Mouse (Mus musculus) layer of hippocampus, postnatal 14 days (tissue): ENCODE measurements around the gene Camk1d. TPM values are rescaled to one million over a fixed set of nuclear protein-coding genes. Genes with fewer than 3 reads are reported as not detected.
A peak's percentile ranks its signal among the peaks of the same experiment; 100 is the strongest.

Experiments used
- DNase-seq, 2 experiments: peaks; one replicate each; pipeline ENCODE4 v3.0.0; 2021 to 2022; ENCODE audit warnings: low spot score in 2 of 2, mixed read lengths in 1 of 2
- total RNA-seq, 2 experiments: library from RNA; stranded (reverse); gene quantifications; 2 replicates each; pipeline ENCODE4 v1.2.3; 2021

The Camk1d gene
- total RNA-seq, 2 experiments from 2014 or later = 146 to 147 TPM

- no peak for DNase-seq
These were observed 44.2 kb downstream of the Camk1d start for GRCm38 (mm10) chr2:5670146-5670545.

GRCm38 (mm10) chr2:5669498-5670040 is 44.7 kb downstream of the Camk1d start:
- no peak for DNase-seq

- no peak for DNase-seq
These were observed 45.4 kb downstream of the Camk1d start for GRCm38 (mm10) chr2:5668940-5669339.

GRCm38 (mm10) chr2:5663499-5663898 is 50.8 kb downstream of the Camk1d start:
- no peak for DNase-seq

- no peak for DNase-seq
These were observed 52.4 kb downstream of the Camk1d start for GRCm38 (mm10) chr2:5661946-5662345.

GRCm38 (mm10) chr2:5658000-5658399 is 56.3 kb downstream of the Camk1d start:
- DNase-seq = no peak

GRCm38 (mm10) chr2:5656326-5656725 is 58.0 kb downstream of the Camk1d start:
- no peak for DNase-seq

- DNase-seq = no peak
These were observed 62.2 kb downstream of the Camk1d start for GRCm38 (mm10) chr2:5652071-5652470.

GRCm38 (mm10) chr2:5651285-5651870 is 62.9 kb downstream of the Camk1d start:
- peak; percentile 26 to 56 for DNase-seq

- no peak for DNase-seq
These were observed 65.1 kb downstream of the Camk1d start for GRCm38 (mm10) chr2:5649226-5649625.

- DNase-seq = no peak
These were observed 65.6 kb downstream of the Camk1d start for GRCm38 (mm10) chr2:5648764-5649163.

- no peak for DNase-seq
These were observed 68.0 kb downstream of the Camk1d start for GRCm38 (mm10) chr2:5646322-5646721.

- no peak for DNase-seq
These were observed 68.7 kb downstream of the Camk1d start for GRCm38 (mm10) chr2:5645584-5645983.

- no peak for DNase-seq
These were observed 70.4 kb downstream of the Camk1d start for GRCm38 (mm10) chr2:5643937-5644336.

GRCm38 (mm10) chr2:5643226-5643625 is 71.1 kb downstream of the Camk1d start:
- DNase-seq = no peak

GRCm38 (mm10) chr2:5642624-5643023 is 71.7 kb downstream of the Camk1d start:
- no peak for DNase-seq

- DNase-seq = peak in 1 of 2 experiments; percentile 22
These were observed 72.6 kb downstream of the Camk1d start for GRCm38 (mm10) chr2:5641678-5642077.

- no peak for DNase-seq
These were observed 73.7 kb downstream of the Camk1d start for GRCm38 (mm10) chr2:5640586-5640985.

GRCm38 (mm10) chr2:5636801-5637742 is 77.2 kb downstream of the Camk1d start:
- peak; percentile 42 to 74 for DNase-seq

- no peak for DNase-seq
These were observed 82.0 kb downstream of the Camk1d start for GRCm38 (mm10) chr2:5632355-5632684.

- no peak for DNase-seq
These were observed 82.5 kb downstream of the Camk1d start for GRCm38 (mm10) chr2:5631676-5632354.

- DNase-seq = no peak
These were observed 83.6 kb downstream of the Camk1d start for GRCm38 (mm10) chr2:5630710-5631109.
